Mouse (Mus musculus) left cerebral cortex, adult 18-20 months (tissue): ENCODE measurements around the gene Snd1. TPM values are rescaled to one million over a fixed set of nuclear protein-coding genes. Genes with fewer than 3 reads are reported as not detected.
A peak's percentile ranks its signal among the peaks of the same experiment; 100 is the strongest.

ENCODE experiments used
- DNase-seq, 2 experiments: peaks; one replicate each; pipeline ENCODE4 v3.0.0; 2021 to 2022; ENCODE audit warnings: low spot score in 2 of 2, mixed read lengths in 1 of 2
- total RNA-seq, 2 experiments: library from RNA; stranded (reverse); gene quantifications; 2 replicates each; pipeline ENCODE4 v1.2.3; 2021

The Snd1 gene
- total RNA-seq, 2 experiments from 2014 or later, result 80.5 to 83.0 TPM

GRCm38 (mm10) chr6:28831011-28831853, 356.3 kb downstream of the Snd1 start, which contains the start of gene Lrrc4:
TSS of gene Lrrc4 (minus strand) at chr6:28831747.
- no peak for DNase-seq

GRCm38 (mm10) chr6:28831854-28832750, 357.2 kb downstream of the Snd1 start:
- peak; percentile 44 to 64 for DNase-seq

GRCm38 (mm10) chr6:28832751-28833291, 357.9 kb downstream of the Snd1 start:
- DNase-seq, result peak; percentile 57 to 63

GRCm38 (mm10) chr6:28833380-28833822, 358.5 kb downstream of the Snd1 start:
- DNase-seq, result peak; percentile 72 to 81

GRCm38 (mm10) chr6:28834046-28834445, 359.1 kb downstream of the Snd1 start:
- no peak for DNase-seq

DNA sequence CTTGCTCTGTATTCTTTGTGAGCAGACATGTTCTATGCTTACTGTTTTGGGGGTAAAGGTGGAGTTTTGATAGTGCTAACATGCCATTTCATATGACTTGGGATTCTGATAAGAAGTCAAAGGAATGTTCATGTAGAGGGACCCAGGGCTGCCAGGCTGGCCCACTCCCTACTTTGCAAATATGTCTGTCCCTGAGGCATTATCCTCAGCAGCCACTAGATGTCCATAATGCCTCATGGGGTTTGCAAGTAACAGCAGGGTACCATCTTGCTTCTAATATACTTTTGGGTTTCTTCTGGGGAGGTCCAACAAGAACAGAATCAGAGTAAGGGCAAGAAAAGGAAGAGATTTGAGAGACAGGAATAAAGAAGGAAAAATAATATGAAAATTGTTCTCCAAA, 361.7 kb downstream of the Snd1 start:
- no peak for DNase-seq

DNA sequence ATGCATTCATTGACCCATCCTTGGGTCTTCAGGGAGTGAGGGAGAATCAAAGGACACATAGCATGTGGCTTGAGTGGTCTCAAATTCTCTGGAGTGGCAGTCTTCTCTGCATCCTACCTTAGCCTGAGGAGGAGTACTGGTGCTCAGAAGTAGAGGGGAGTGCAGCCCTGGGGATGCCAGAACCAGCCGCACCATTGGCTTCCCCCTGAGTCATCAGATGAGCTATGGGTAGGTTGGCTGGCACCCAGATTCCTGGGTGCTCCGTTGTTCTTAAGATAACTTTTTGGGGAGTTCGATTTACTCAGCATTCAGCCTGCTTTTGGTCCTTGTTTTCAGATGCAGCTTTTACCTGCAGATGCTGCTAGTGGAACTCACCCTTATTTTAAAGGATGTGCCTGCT, 366.6 kb downstream of the Snd1 start:
- no peak for DNase-seq

DNA sequence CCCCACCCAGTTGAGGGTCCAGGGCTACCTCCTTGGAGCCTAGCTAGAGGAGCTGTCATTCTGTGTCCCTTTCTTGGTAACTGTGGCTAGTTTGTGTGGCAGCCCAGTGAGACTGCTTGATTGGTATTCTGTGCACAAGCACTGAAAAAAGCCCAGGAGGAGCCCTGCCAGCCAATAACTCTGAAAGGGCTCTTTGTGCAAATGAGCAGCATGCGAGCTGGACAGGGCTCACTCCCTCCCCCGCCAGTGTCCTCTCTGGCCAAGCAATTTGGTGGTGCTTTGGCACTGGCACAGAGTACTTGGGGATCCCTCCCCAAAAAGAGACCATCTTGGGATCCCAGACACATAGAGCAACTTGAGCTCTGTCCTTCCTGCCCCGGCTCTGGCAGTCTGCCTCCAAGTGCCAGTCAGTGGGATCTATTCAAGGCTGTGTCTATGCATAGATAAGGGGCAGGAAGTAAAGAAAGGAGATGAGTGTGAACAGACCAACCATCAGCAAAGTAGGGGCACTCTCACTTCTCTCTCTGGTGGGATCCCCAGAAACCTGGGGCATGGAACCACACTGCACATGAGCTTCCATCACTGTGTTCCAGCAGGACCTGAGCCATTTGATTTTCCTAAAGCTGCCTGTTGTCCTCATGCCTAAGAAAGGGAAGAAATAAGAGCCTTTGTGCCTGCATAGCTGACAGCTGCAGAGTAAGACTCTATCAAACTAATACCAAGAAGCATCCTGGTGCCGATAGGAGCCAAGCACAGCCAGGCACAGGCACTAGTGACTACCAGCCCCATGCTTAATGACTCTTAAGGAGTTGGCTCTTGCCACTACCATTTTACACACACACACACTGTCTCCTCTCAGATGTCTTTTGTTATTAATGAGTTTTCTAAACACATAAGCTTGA, 367.7 kb downstream of the Snd1 start:
- peak; percentile 54 to 57 for DNase-seq

GRCm38 (mm10) chr6:28845610-28846009, 370.7 kb downstream of the Snd1 start:
- no peak for DNase-seq

DNA sequence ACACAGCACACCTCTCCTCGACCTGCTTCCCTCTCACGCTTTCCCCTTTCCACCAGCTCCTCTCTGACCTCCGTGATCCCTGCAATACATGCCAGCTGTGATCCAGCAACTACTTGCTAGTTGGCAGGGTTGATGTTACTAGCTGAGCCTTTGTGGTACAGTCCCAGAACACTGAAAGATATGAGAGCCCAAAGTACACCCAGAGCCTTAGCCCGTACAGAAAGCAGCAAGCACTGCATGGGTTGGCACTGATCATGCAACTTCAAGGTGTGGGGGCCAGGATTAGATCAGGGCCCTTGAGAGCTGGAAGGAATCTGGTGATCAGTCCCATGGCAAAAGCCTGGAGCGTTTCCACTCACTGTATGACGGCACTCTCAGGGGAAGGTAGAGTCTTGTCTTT, 372.7 kb downstream of the Snd1 start:
- DNase-seq, result no peak

GRCm38 (mm10) chr6:28848285-28848794, 373.4 kb downstream of the Snd1 start:
- no peak for DNase-seq

DNA sequence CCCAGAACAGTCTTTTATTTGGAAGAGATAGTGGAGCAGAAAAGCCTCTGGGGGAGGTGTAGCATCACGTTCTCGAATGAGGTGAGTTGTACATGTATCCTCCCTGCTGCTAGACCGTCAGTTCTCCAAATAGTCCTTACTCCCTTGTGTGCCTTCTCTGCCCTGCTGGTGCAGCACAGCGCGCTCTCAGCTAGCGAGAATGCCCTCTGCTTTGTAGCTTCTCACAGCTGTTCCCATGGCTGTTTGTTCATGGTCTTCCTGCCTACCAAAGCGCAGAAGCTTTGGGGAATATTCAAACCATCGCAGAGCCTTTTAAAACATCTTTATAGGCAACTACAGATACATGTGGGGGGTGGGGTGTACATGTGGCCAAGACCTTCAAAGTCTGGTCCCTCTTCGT, 374.0 kb downstream of the Snd1 start:
- no peak for DNase-seq

DNA sequence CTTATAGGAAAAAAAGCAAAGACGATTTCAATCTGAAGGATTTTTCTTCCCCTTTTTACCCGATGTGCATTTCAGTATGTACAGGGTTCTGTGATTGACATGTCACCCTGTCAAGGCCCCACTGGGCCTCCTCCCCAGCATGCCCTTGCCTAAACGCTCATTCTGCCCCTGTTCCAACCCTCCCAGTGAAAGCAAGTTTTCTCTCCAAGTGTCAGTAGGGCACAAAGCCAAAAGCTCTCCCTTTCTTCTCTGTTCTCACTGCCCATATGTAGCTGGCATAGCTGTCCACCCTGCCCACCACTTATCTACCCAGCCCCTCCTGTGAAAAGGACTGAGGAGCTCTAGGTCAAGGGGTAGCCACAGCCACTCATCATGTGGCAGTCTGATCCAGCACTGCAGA, 374.4 kb downstream of the Snd1 start:
- no peak for DNase-seq

- no peak for DNase-seq
Observed at GRCm38 (mm10) chr6:28850326-28850900, 375.5 kb downstream of the Snd1 start.

GRCm38 (mm10) chr6:28852342-28852741, 377.4 kb downstream of the Snd1 start:
- no peak for DNase-seq

GRCm38 (mm10) chr6:28853164-28853563, 378.2 kb downstream of the Snd1 start:
- DNase-seq, result no peak

DNA sequence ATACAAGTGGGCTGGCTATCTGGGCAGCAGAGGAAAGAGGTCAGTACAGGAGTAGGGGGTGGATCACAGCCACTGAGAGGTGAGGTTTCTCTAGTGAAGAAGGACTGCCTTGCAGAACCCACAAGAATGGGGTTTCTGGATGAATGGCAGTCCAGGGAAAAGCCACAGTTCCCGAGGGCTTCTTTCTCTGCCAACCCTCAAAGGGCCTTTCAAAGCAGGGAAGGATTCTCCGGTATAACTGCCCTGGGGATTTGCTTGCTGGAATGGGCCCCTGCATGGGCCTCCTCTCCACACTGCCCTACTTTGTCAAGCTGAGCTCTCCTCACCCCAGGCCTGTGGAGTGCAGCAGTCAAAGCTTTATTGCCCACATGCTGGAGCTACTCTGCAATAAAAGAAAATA, 378.7 kb downstream of the Snd1 start:
- DNase-seq, result no peak

DNA sequence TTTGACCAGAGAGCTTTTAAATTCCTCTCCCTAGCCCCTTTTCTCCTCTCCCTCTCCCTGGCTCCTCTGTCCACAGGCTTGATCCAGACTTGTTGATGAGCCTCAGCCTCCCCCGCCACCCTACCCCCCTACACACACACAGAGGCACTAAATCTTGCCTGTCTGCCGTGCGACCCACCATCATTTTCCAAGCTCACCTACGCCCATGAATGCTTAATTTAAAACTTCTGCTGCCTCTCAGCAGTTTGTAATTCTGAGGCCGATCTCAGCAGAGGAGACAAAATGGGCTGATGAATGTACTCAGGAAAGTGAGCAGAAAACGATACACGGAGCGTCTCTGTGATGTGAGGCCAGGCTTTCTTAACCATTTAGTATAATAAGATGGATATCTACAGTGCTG, 379.7 kb downstream of the Snd1 start:
- no peak for DNase-seq

DNA sequence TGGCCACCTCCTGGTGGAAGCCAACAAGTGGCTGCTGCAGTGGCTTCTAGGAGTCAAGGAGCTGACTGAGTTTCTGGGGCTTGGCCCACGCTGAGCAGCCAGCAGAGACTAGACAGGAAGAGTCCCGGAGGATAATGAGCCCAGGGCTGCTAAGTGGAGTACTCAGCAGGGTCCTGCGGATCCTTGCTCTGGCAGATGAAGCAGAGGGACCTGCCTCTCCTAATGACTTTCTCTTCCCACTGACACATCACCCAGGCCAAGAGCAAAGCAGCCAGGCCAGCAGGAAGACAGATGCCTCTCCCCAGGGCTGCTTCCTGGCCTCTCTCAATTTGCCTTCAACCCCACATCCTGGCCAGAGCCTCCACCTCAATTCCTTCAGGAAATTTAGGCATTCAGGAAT, 380.5 kb downstream of the Snd1 start:
- DNase-seq, result no peak

DNA sequence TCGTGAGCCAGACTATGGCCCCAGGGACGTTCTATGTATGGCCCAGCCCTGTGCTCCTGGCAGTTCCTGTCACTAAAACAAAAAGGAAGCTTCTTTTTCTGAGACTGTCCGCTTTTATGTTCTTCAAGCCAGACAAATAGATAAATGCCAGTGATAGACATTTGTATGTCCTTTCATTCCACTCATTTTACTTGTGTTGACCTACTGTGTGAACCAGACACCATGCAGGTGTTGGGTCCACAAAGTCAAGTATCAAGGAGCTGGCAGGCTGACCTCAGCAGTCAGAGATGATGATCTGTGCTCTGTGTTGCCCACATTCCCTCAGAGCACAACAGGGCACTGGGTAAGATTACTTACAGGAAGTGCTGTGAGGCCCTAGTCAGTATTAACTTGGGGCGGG, 381.9 kb downstream of the Snd1 start:
- DNase-seq, result no peak
